Mouse (Mus musculus): ENCODE measurements around the gene Ube2f.

The Ube2f gene

GRCm38 (mm10) chr1:91251148-91251650 is 1.1 kb downstream of the Ube2f start:
- peak; percentile 29 for DNase-seq (ENCODE audit: low read depth, low spot score)
- Histone ChIP-seq H3K27me3 (ENCODE audit: control insufficient read depth, insufficient read depth, low read length, poor library complexity, severe bottlenecking) (no peaks in the 10 kb centered on the region), H3K36me3 (ENCODE audit: control insufficient read depth, insufficient read depth, low read length, poor library complexity, severe bottlenecking) (no peaks in the 10 kb centered on the region; the same call in none of the 2 replicates)

- DNase-seq (ENCODE audit: low read depth, low spot score): peak; percentile 67
- Histone ChIP-seq H3K27me3 (ENCODE audit: control insufficient read depth, insufficient read depth, low read length, poor library complexity, severe bottlenecking) (no peaks in the 10 kb centered on the region), H3K36me3 (ENCODE audit: control insufficient read depth, insufficient read depth, low read length, poor library complexity, severe bottlenecking) (no peaks in the 10 kb centered on the region; the same call in none of the 2 replicates)
Measured at GRCm38 (mm10) chr1:91251927-91252326, 1.8 kb downstream of the Ube2f start.

- DNase-seq (ENCODE audit: low read depth, low spot score): no peak
- H3K36me3 ChIP-seq (ENCODE audit: control insufficient read depth, insufficient read depth, low read length, poor library complexity, severe bottlenecking): no peaks in the 10 kb centered on the region; the same call in none of the 2 replicates
- H3K27me3 ChIP-seq (ENCODE audit: control insufficient read depth, insufficient read depth, low read length, poor library complexity, severe bottlenecking): no peaks in the 10 kb centered on the region
Measured at GRCm38 (mm10) chr1:91257918-91258317, 7.8 kb downstream of the Ube2f start.

- Histone ChIP-seq H3K27me3 (ENCODE audit: control insufficient read depth, insufficient read depth, low read length, poor library complexity, severe bottlenecking) (no peaks in the 10 kb centered on the region), H3K36me3 (ENCODE audit: control insufficient read depth, insufficient read depth, low read length, poor library complexity, severe bottlenecking) (no peaks in the 10 kb centered on the region; the same call in 1 of the 2 replicates)
- no peak for DNase-seq (ENCODE audit: low read depth, low spot score)
Measured at GRCm38 (mm10) chr1:91259794-91260193, 9.7 kb downstream of the Ube2f start.

- Histone ChIP-seq H3K27me3 (ENCODE audit: control insufficient read depth, insufficient read depth, low read length, poor library complexity, severe bottlenecking) (no peaks in the 10 kb centered on the region), H3K36me3 (ENCODE audit: control insufficient read depth, insufficient read depth, low read length, poor library complexity, severe bottlenecking) (no peaks in the 10 kb centered on the region)
- DNase-seq (ENCODE audit: low read depth, low spot score): no peak
Measured at GRCm38 (mm10) chr1:91262508-91262907, 12.4 kb downstream of the Ube2f start.

DNA sequence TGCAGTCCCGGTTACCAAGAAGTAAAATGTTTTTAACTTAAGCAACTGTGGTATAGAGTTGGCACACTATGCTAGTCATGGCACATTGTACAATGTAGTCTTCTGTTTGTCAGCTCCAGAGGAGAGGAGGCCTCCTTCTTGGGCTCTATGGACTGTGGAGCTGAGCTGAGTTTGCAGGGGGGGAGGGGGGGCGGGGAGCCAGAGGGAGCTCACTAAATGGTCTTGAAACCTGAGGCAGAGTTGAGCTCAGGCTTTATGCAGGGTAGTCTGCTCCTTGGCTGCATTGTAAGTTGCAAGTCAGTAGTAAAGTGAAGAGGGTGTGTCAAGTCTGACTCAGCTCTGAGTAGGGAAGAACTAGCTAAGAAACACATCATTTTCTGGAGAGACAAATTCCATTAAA is 22.2 kb downstream of the Ube2f start:
- peaks cover 3% of the 10 kb centered on the region; the same call in 1 of the 2 replicates for H3K36me3 ChIP-seq (ENCODE audit: control insufficient read depth, insufficient read depth, low read length, poor library complexity, severe bottlenecking)
- H3K27me3 ChIP-seq (ENCODE audit: control insufficient read depth, insufficient read depth, low read length, poor library complexity, severe bottlenecking): no peaks in the 10 kb centered on the region
- no peak for DNase-seq (ENCODE audit: low read depth, low spot score)

GRCm38 (mm10) chr1:91276581-91276980 is 26.5 kb downstream of the Ube2f start:
- H3K36me3 ChIP-seq (ENCODE audit: control insufficient read depth, insufficient read depth, low read length, poor library complexity, severe bottlenecking): peaks cover 3% of the 10 kb centered on the region; the same call in 1 of the 2 replicates
- DNase-seq (ENCODE audit: low read depth, low spot score): no peak

GRCm38 (mm10) chr1:91277480-91277879 is 27.4 kb downstream of the Ube2f start:
- no peak for DNase-seq (ENCODE audit: low read depth, low spot score)
- Histone ChIP-seq H3K36me3 (ENCODE audit: control insufficient read depth, insufficient read depth, low read length, poor library complexity, severe bottlenecking) (peaks cover 3% of the 10 kb centered on the region; the same call in 1 of the 2 replicates), H3K27me3 (ENCODE audit: control insufficient read depth, insufficient read depth, low read length, poor library complexity, severe bottlenecking) (no peaks in the 10 kb centered on the region)

More at GRCm38 (mm10) chr1:91276581-91276980, 26.5 kb downstream of the Ube2f start:
- H3K27me3 ChIP-seq (ENCODE audit: control insufficient read depth, insufficient read depth, low read length, poor library complexity, severe bottlenecking): no peaks in the 10 kb centered on the region

- peaks cover 3% of the 10 kb centered on the region; the same call in 1 of the 2 replicates for H3K36me3 ChIP-seq (ENCODE audit: control insufficient read depth, insufficient read depth, low read length, poor library complexity, severe bottlenecking)
- H3K27me3 ChIP-seq (ENCODE audit: control insufficient read depth, insufficient read depth, low read length, poor library complexity, severe bottlenecking): no peaks in the 10 kb centered on the region
- no peak for DNase-seq (ENCODE audit: low read depth, low spot score)
Measured at GRCm38 (mm10) chr1:91278410-91279119, 28.5 kb downstream of the Ube2f start.

GRCm38 (mm10) chr1:91279126-91279525 is 29.0 kb downstream of the Ube2f start:
- DNase-seq (ENCODE audit: low read depth, low spot score): no peak
- peaks cover 3% of the 10 kb centered on the region; the same call in 1 of the 2 replicates for H3K36me3 ChIP-seq (ENCODE audit: control insufficient read depth, insufficient read depth, low read length, poor library complexity, severe bottlenecking)
- H3K27me3 ChIP-seq (ENCODE audit: control insufficient read depth, insufficient read depth, low read length, poor library complexity, severe bottlenecking): no peaks in the 10 kb centered on the region

DNA sequence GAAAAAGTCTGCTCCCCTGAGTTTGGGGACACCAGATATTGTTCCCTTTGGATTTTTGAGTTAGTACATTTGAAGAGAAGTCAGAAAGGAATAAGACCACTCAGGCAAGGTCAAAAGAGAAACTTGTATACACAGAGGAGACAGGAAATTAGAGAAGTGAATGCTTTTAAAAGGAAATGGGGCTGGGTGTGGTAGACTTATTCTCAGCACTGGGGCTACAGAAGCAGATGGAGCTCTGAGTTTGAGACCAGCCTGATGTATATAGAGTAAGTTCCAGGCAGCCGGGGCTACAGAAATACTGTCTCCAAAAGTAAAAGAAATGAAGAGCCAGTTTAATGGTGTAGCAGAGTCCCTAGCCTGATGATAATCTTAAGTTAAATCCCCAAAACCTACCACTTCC is 32.5 kb downstream of the Ube2f start:
- H3K36me3 ChIP-seq (ENCODE audit: control insufficient read depth, insufficient read depth, low read length, poor library complexity, severe bottlenecking): peaks cover 3% of the 10 kb centered on the region
- peak; percentile 22 for DNase-seq (ENCODE audit: low read depth, low spot score)

GRCm38 (mm10) chr1:91289375-91289774 is 39.3 kb downstream of the Ube2f start:
- no peaks in the 10 kb centered on the region for H3K27me3 ChIP-seq (ENCODE audit: control insufficient read depth, insufficient read depth, low read length, poor library complexity, severe bottlenecking)
- no peak for DNase-seq (ENCODE audit: low read depth, low spot score)
- peaks cover 6% of the 10 kb centered on the region for H3K36me3 ChIP-seq (ENCODE audit: control insufficient read depth, insufficient read depth, low read length, poor library complexity, severe bottlenecking)

More for the DNA sequence above, 32.5 kb downstream of the Ube2f start:
- no peaks in the 10 kb centered on the region for H3K27me3 ChIP-seq (ENCODE audit: control insufficient read depth, insufficient read depth, low read length, poor library complexity, severe bottlenecking)

DNA sequence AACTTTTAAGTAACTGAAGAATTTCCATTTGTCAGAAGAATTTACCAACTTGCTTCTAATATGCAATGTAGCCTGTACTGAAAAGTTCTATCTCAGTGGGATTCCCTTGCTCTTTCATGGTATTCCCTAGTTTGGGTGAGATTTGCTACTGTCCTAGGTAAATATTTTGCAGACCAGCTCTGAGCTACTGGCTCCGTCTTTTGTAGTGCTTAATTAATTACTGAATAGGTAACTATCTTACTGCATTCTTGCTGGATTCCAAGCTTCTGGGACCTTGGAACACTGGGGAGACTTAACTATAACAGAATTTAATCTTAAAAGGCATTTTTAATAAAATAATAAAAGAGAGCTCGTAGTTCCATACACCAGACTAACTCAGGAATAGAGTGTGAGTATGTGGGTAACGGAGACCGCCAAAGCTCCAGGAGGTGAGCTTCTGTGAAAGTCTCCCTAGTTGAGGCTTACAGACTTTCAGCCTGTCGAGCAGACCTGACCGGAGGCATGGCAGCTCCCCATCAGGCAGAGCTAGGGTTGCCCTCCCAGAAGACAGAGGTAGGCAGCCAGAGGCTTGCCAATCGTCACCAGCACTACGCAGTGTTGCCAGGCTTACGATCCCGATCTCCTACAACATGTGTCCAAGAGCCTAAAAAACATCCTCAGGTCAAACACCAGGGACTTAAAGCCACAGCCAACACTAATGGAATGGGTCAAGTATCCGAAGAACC is 42.2 kb downstream of the Ube2f start:
- no peak for DNase-seq (ENCODE audit: low read depth, low spot score)
- Histone ChIP-seq H3K27me3 (ENCODE audit: control insufficient read depth, insufficient read depth, low read length, poor library complexity, severe bottlenecking) (no peaks in the 10 kb centered on the region), H3K36me3 (ENCODE audit: control insufficient read depth, insufficient read depth, low read length, poor library complexity, severe bottlenecking) (0 out of 2 replicates have a peak, but pooled peaks cover 3% of the 10 kb centered on the region)

GRCm38 (mm10) chr1:91295544-91295943 is 45.4 kb downstream of the Ube2f start:
- Histone ChIP-seq H3K27me3 (ENCODE audit: control insufficient read depth, insufficient read depth, low read length, poor library complexity, severe bottlenecking) (no peaks in the 10 kb centered on the region), H3K36me3 (ENCODE audit: control insufficient read depth, insufficient read depth, low read length, poor library complexity, severe bottlenecking) (no peaks in the 10 kb centered on the region)
- no peak for DNase-seq (ENCODE audit: low read depth, low spot score)
